Mouse (Mus musculus) kidney, adult 18-20 months (tissue): ENCODE measurements around the gene Pcyt1b.

ENCODE experiments used
- DNase-seq: peaks from one replicate; pipeline ENCODE4 v3.0.0; 2021

Gene Pcyt1b

DNA sequence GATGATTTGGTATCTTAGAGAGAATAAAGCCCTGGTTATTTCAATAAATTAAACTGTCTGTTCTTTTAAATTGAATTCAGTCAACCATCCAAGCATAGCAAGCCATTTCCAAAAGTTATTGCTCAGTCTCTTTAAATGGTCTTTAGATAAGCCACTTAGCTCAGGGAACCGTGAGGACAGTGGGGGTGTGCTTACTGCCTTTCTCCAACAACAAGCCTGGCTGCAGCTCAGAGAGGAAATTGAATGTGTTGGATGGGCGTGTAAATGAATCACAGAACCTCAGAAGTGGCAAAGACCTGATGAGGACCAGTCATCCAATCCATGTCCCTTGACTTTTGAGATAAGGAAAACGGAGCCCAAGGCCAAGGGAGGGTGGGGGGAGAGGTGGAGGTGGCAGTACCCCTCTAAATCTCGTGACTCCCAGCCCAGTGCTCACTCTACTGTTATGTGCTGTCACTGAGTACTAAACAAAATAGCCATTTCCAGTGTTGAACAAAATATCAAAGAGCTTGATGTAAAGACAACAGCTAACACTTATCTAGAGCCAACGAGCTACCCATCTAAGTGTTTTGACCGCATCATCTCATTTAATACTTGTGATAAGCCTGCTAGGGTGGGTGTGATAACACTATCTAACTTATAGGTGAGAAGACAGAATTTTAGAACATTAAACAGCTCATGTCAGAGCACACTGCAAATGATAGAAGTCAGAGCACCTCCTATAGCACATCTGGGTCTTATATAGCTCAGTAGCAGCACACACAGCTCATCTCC is 78.5 kb downstream of the Pcyt1b start:
- no peak for DNase-seq

DNA sequence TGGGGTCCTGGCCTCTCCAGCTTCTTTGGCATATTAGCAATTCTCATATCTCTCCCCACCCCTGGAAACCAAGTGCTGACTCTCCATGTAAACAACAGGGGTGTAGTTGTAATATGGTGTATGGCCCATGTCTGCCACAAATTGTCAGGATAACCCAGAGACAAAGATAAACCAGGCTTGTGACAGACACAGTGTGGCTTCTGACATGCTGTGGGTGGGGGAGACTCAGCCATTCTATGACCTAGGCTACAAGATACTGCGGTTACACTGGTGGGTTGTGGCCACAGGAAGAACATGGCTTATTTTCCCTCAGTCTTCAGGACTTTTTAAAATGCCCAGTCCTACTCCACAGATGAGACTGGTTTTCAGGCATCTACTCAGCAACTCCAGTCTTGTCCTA is 94.5 kb downstream of the Pcyt1b start:
- DNase-seq, result no peak

DNA sequence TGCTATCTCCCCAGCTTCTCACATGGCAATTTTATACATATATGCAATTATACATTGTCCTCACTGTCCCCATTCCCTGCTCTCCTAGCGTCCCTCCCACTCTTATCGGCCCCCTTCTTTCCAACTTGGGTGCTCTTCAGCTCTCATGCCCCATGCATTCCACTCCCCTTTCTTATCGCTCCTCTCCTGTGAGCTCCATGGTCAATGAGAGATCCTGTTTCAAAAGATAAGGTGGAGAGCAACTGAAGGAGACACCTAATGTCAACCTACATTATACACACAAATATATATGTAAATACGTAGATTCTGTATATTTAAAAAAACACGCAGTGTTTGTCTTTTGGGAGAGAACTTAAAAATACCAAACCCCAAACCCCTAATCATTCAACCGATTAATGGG is 95.9 kb downstream of the Pcyt1b start:
- DNase-seq, result no peak

DNA sequence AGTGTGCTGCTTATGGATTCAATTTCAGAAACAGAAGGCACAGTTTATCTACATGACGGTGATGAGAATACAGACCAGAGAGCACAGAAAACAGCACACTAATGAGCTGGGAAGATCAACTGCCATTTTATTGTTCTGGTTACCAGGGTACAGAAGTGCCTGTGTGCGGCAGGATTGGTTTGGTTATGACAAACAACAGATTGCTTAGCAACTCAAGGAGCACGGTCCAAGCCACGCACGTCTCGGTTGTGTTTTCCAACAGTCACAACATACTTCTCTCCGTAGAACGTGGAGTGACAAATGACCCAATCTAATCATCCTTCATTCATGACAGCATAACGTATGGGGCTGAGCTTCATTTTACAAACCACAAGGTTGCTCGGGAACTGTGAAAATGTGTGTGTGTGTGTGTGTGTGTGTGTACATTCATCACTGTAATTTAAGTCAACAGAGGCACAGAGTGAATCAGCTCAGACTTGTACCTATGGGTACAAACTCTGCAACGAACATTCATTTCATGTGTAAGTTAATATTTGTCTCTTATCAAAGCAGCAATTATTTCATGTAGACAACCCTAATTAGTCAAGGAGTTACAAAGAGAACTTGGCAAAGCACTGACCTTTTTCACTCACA is 100.7 kb downstream of the Pcyt1b start:
- DNase-seq, result no peak

DNA sequence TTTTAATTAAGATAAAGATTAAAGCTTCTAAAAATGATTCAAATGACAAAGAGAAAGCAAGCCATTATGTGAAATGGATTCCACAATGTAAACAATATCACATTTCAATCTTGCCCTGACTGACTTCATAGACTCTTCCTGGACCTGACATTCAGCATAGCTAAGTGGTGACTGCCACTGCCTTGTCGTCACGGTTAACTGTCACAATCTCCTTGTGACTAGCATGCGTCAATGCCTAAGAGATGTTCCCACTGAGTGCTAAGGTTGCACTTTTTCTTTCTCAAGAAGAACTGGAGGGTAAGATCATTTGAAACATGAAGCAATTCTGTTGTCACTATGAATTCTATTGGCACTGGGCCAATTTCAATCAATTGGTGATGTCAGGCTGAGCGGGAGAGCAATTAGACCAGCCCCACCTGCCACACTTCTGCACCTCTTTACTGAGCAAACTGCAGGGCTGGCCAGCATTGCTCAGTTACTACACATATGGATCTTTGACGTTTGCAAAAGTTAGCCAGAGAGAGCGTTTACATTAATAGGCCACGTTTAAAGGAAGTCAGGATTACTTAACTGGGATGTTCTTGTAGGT is 102.3 kb downstream of the Pcyt1b start:
- DNase-seq, result no peak

DNA sequence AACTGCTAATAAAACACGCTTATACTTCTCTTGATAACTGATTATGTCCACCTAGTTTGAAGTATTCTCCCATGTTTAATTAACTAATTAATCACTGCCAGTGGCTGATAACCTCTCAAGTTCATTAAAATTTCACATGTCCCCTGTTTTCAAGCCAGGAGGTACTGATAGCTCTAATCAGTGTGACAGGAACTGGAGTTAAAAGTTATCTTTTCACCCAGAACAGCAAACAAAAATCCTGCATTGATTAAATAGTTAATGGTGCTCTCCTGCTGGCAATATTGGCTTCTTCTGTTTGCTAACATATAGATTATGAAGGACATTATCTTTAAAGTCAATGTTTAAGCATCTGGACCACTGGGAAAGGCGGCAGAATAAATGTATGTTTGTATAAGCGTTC is 106.1 kb downstream of the Pcyt1b start:
- DNase-seq, result no peak

DNA sequence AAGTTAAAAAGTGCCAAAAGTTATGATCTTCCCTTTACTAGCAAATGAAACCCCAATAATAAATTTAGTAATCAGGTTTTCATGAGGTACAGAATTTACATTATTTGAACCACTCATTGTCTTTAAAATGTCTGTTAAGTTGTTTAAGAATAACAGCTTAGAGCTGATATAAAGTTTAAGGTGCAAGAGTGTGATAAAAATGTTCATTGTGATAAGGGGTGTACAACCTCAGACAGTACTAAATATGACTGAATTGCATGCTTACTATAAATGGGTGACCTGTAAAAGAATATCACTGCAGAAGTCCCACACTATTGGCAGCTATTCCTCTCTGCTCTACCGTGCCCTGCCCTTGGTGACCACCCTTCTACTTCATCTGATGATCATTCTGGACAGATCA is 134.9 kb downstream of the Pcyt1b start:
- DNase-seq, result no peak

DNA sequence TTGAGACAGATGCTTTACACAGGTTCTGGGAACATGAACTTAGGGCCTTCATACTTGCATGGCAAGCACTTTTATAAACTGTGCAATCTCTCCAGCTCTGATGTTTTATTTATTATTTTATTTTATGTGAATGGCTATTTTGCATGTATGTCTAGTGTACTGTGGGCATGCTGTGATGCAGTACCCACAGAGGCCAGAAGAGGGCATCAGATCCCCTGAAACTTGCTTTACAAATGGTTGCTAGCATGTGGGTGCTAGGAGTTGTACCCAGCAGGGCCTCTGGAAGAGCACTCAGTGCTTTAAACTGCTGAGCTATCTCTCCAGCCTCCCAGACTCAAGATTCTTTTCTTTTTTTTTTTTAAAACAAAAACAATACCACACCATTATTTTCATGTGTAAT is 138.5 kb downstream of the Pcyt1b start:
- peak; percentile 57 for DNase-seq
